Mouse (Mus musculus): ENCODE results near the gene Plch2. TPM values are rescaled to one million over a fixed set of nuclear protein-coding genes. Genes with fewer than 3 reads are reported as not detected.

Plch2 gene
- polyA plus RNA-seq, 1 experiment from 2014 or later: 0.08 TPM

GRCm38 (mm10) chr4:154963190-154963836, 93.3 kb downstream of the Plch2 start:
- peaks cover 55% of the 10 kb centered on the region for H3K27me3 ChIP-seq (ENCODE audit: control insufficient read depth, insufficient read depth, low read depth, low read length)
- ATAC-seq (ENCODE audit: low read depth): no peak
- WGBS (ENCODE audit: insufficient replicate concordance): 43% methylated on average over 11 of the region's 11 CpGs
- H3K36me3 ChIP-seq (ENCODE audit: control insufficient read depth, insufficient read depth): peaks cover 5% of the 10 kb centered on the region
- H3K9me3 ChIP-seq (replicated peaks; ENCODE audit: control insufficient read depth, low read length): no peaks in the 10 kb centered on the region
- H3K27ac ChIP-seq (ENCODE audit: low read length): no peak overlapping the region
- peaks cover 44% of the 10 kb centered on the region for H3K4me1 ChIP-seq (ENCODE audit: control insufficient read depth, low read depth, low read length)
- peak overlapping the region; percentile 90 for H3K4me3 ChIP-seq (ENCODE audit: low read depth, low read length)
- H3K9ac ChIP-seq (ENCODE audit: low read depth, low read length): peak overlapping the region; percentile 93
- peak overlapping the region; percentile 66 for H3K4me2 ChIP-seq (ENCODE audit: low read depth, low read length)

GRCm38 (mm10) chr4:154962683-154963082, 93.9 kb downstream of the Plch2 start:
- Histone ChIP-seq H3K9ac (ENCODE audit: low read depth, low read length) (no peak overlapping the region), H3K27ac (ENCODE audit: low read length) (no peak overlapping the region), H3K4me1 (ENCODE audit: control insufficient read depth, low read depth, low read length) (peaks cover 44% of the 10 kb centered on the region), H3K4me3 (ENCODE audit: low read depth, low read length) (no peak overlapping the region), H3K4me2 (ENCODE audit: low read depth, low read length) (no peak overlapping the region), H3K9me3 (replicated peaks; ENCODE audit: control insufficient read depth, low read length) (no peaks in the 10 kb centered on the region), H3K36me3 (ENCODE audit: control insufficient read depth, insufficient read depth) (peaks cover 4% of the 10 kb centered on the region), H3K27me3 (ENCODE audit: control insufficient read depth, insufficient read depth, low read depth, low read length) (peaks cover 61% of the 10 kb centered on the region)
- 72% methylated on average over 7 of the region's 7 CpGs for WGBS (ENCODE audit: insufficient replicate concordance)
- ATAC-seq (ENCODE audit: low read depth): no peak

GRCm38 (mm10) chr4:154961911-154962310, 94.7 kb downstream of the Plch2 start:
- Histone ChIP-seq H3K4me1 (ENCODE audit: control insufficient read depth, low read depth, low read length) (peaks cover 42% of the 10 kb centered on the region), H3K4me2 (ENCODE audit: low read depth, low read length) (peak overlapping the region; percentile 49; the same call in 1 of the 2 replicates), H3K27me3 (ENCODE audit: control insufficient read depth, insufficient read depth, low read depth, low read length) (peaks cover 69% of the 10 kb centered on the region), H3K4me3 (ENCODE audit: low read depth, low read length) (peak overlapping the region; percentile 44; the same call in 1 of the 2 replicates), H3K27ac (ENCODE audit: low read length) (no peak overlapping the region), H3K9ac (ENCODE audit: low read depth, low read length) (no peak overlapping the region), H3K36me3 (ENCODE audit: control insufficient read depth, insufficient read depth) (no peaks in the 10 kb centered on the region; the same call in 1 of the 2 replicates), H3K9me3 (replicated peaks; ENCODE audit: control insufficient read depth, low read length) (no peaks in the 10 kb centered on the region)
- ATAC-seq (ENCODE audit: low read depth): no peak
- 21% methylated on average over 13 of the region's 13 CpGs for WGBS (ENCODE audit: insufficient replicate concordance)

- 2% methylated on average over 47 of the region's 47 CpGs for WGBS (ENCODE audit: insufficient replicate concordance)
- no peaks in the 10 kb centered on the region for H3K9me3 ChIP-seq (replicated peaks; ENCODE audit: control insufficient read depth, low read length)
- H3K36me3 ChIP-seq (ENCODE audit: control insufficient read depth, insufficient read depth): no peaks in the 10 kb centered on the region; the same call in 1 of the 2 replicates
- H3K27ac ChIP-seq (ENCODE audit: low read length): no peak overlapping the region
- ATAC-seq (ENCODE audit: low read depth): no peak
- H3K4me3 ChIP-seq (ENCODE audit: low read depth, low read length): peak overlapping the region; percentile 44
- peak overlapping the region; percentile 6; the same call in 1 of the 2 replicates for H3K9ac ChIP-seq (ENCODE audit: low read depth, low read length)
- H3K4me2 ChIP-seq (ENCODE audit: low read depth, low read length): peak overlapping the region; percentile 49
- peaks cover 36% of the 10 kb centered on the region for H3K4me1 ChIP-seq (ENCODE audit: control insufficient read depth, low read depth, low read length)
- peaks cover 75% of the 10 kb centered on the region for H3K27me3 ChIP-seq (ENCODE audit: control insufficient read depth, insufficient read depth, low read depth, low read length)
Measured at GRCm38 (mm10) chr4:154961226-154961738, 95.3 kb downstream of the Plch2 start.

- H3K4me3 ChIP-seq (ENCODE audit: low read depth, low read length): peak within 1 kb of the TSS; percentile 44
- WGBS (ENCODE audit: insufficient replicate concordance): under 1% methylated on average over 65 of the region's 65 CpGs
- ATAC-seq (ENCODE audit: low read depth): no peak
- H3K9ac ChIP-seq (ENCODE audit: low read depth, low read length): peak within 1 kb of the TSS; percentile 6; the same call in 1 of the 2 replicates
- peaks cover 80% of the 10 kb centered on the region for H3K27me3 ChIP-seq (ENCODE audit: control insufficient read depth, insufficient read depth, low read depth, low read length)
- H3K9me3 ChIP-seq (replicated peaks; ENCODE audit: control insufficient read depth, low read length): no peaks in the 10 kb centered on the region
- H3K4me2 ChIP-seq (ENCODE audit: low read depth, low read length): peak within 1 kb of the TSS; percentile 49
- H3K4me1 ChIP-seq (ENCODE audit: control insufficient read depth, low read depth, low read length): peaks cover 31% of the 10 kb centered on the region
- no peak within 1 kb of the TSS for H3K27ac ChIP-seq (ENCODE audit: low read length)
- H3K36me3 ChIP-seq (ENCODE audit: control insufficient read depth, insufficient read depth): no peaks in the 10 kb centered on the region
Measured at GRCm38 (mm10) chr4:154960690-154961225, 95.8 kb downstream of the Plch2 start, which contains the start of gene Hes5. Gene Hes5 (plus strand): TSS chr4:154960923.

GRCm38 (mm10) chr4:154960021-154960689, 96.4 kb downstream of the Plch2 start:
- Histone ChIP-seq H3K27ac (ENCODE audit: low read length) (no peak overlapping the region), H3K4me2 (ENCODE audit: low read depth, low read length) (peak overlapping the region; percentile 49), H3K4me1 (ENCODE audit: control insufficient read depth, low read depth, low read length) (peaks cover 25% of the 10 kb centered on the region), H3K27me3 (ENCODE audit: control insufficient read depth, insufficient read depth, low read depth, low read length) (peaks cover 85% of the 10 kb centered on the region), H3K36me3 (ENCODE audit: control insufficient read depth, insufficient read depth) (no peaks in the 10 kb centered on the region), H3K9me3 (replicated peaks; ENCODE audit: control insufficient read depth, low read length) (no peaks in the 10 kb centered on the region), H3K4me3 (ENCODE audit: low read depth, low read length) (peak overlapping the region; percentile 44), H3K9ac (ENCODE audit: low read depth, low read length) (no peak overlapping the region)
- 24% methylated on average over 20 of the region's 20 CpGs for WGBS (ENCODE audit: insufficient replicate concordance)
- no peak for ATAC-seq (ENCODE audit: low read depth)

- ATAC-seq (ENCODE audit: low read depth): no peak
- Histone ChIP-seq H3K4me1 (ENCODE audit: control insufficient read depth, low read depth, low read length) (peaks cover 20% of the 10 kb centered on the region), H3K36me3 (ENCODE audit: control insufficient read depth, insufficient read depth) (no peaks in the 10 kb centered on the region), H3K9me3 (replicated peaks; ENCODE audit: control insufficient read depth, low read length) (no peaks in the 10 kb centered on the region), H3K4me3 (ENCODE audit: low read depth, low read length) (no peak overlapping the region), H3K27ac (ENCODE audit: low read length) (no peak overlapping the region), H3K9ac (ENCODE audit: low read depth, low read length) (no peak overlapping the region), H3K27me3 (ENCODE audit: control insufficient read depth, insufficient read depth, low read depth, low read length) (peaks cover 98% of the 10 kb centered on the region), H3K4me2 (ENCODE audit: low read depth, low read length) (no peak overlapping the region)
- WGBS (ENCODE audit: insufficient replicate concordance): 15% methylated on average over 8 of the region's 8 CpGs
Measured at GRCm38 (mm10) chr4:154958621-154959020, 98.0 kb downstream of the Plch2 start.

- H3K4me3 ChIP-seq (ENCODE audit: low read depth, low read length): no peak overlapping the region
Measured at GRCm38 (mm10) chr4:154958171-154958570, 98.4 kb downstream of the Plch2 start.

More at GRCm38 (mm10) chr4:154958171-154958570, 98.4 kb downstream of the Plch2 start:
- Histone ChIP-seq H3K36me3 (ENCODE audit: control insufficient read depth, insufficient read depth) (no peaks in the 10 kb centered on the region), H3K4me1 (ENCODE audit: control insufficient read depth, low read depth, low read length) (peaks cover 15% of the 10 kb centered on the region), H3K9me3 (replicated peaks; ENCODE audit: control insufficient read depth, low read length) (no peaks in the 10 kb centered on the region), H3K27me3 (ENCODE audit: control insufficient read depth, insufficient read depth, low read depth, low read length) (peaks cover 98% of the 10 kb centered on the region), H3K27ac (ENCODE audit: low read length) (no peak overlapping the region), H3K4me2 (ENCODE audit: low read depth, low read length) (no peak overlapping the region), H3K9ac (ENCODE audit: low read depth, low read length) (no peak overlapping the region)
- no peak for ATAC-seq (ENCODE audit: low read depth)
- 4% methylated on average over 15 of the region's 15 CpGs for WGBS (ENCODE audit: insufficient replicate concordance)

All from liver, embryonic 16.5 days (tissue).